Mouse (Mus musculus) liver, adult 2 months (tissue): ENCODE measurements around the gene Maats1.

Experiments used
- CTCF ChIP-seq: fragments of 200-500 bp; IDR thresholded peaks from 2 replicates; pipeline ENCODE4 v1.5.1; 2011; ENCODE audit warnings: low read depth, low read length, control low read depth
- POLR2A ChIP-seq: fragments of 200-500 bp; IDR thresholded peaks from 2 replicates; pipeline ENCODE4 v1.6.1; 2011; ENCODE audit warnings: low read length, control low read depth; ENCODE audit not compliant: insufficient read depth; ENCODE audit errors: extremely low read depth

DNA sequence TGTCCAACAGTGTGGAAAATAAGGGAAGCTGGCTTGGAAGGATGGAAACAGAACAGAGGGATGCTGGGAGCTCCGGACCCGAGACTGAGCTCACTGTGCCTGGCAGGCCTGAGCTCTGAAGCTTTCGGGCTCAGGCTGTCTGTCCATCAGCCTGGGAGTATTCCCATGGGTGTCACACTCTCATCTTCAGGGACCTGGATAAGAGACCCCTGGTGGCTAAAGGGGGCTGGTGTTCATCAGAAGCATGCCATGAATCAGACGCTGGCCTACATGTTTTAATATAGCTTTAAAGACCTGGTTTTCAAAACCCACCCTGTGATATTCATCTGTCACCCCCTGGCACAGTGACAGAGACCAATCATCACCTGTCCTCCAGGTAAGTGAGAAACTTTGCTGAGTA is 86.8 kb downstream of the Maats1 start:
- TF ChIP-seq CTCF (no peak), POLR2A (no peak)
